Mouse (Mus musculus) bone marrow macrophage, adult 2 months (primary cell): ENCODE results near the gene Cacng7.

Experiments used
- CTCF ChIP-seq: IDR thresholded peaks from 2 replicates; pipeline ENCODE4 v1.5.1; 2012; ENCODE audit warnings: low read depth, mild to moderate bottlenecking, low read length, moderate library complexity
- POLR2A ChIP-seq: IDR thresholded peaks from 2 replicates; pipeline ENCODE4 v1.6.1; 2012; ENCODE audit warnings: mild to moderate bottlenecking, low read depth, low read length, borderline replicate concordance

DNA sequence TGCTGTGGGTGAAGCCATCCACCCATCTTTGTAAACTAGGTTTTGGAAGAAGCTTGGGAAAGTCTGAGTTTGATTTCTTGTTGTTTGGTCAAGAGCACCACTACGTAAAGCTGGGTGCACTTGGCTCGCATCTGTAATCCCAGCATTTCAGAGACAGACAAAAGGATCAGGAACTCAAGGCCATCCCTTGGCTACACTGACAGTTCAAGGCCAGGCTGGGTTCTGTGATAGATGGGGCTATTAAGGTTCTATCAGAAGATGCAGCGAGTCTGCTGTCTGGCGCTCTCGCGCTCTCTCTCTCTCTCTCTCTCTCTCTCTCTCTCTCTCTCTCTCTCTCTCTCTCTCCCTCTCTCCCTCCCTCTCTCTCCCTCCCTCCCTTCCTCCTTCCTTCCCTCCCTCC, 22.1 kb downstream of the Cacng7 start:
- TF ChIP-seq POLR2A: no peak
- no peak for TF ChIP-seq CTCF
